Mouse (Mus musculus) spleen, adult 2 months (tissue): ENCODE measurements at regions not wholly inside any gene's neighbourhood (a gene's known extent, or its start where the extent isn't known, plus 50 kb on each side); places are given as distances from the start of the nearest gene placed in this dataset.

ENCODE experiments used
- CTCF ChIP-seq: fragments of 200-500 bp; IDR thresholded peaks from 2 replicates; pipeline ENCODE4 v1.5.1; 2011; ENCODE audit warnings: mild to moderate bottlenecking, inconsistent platforms; ENCODE audit not compliant: insufficient read depth, insufficient read length, insufficient replicate concordance; ENCODE audit errors: extremely low read depth
- POLR2A ChIP-seq: fragments of 200-500 bp; IDR thresholded peaks from 2 replicates; pipeline ENCODE4 v1.6.1; 2011; ENCODE audit warnings: low read depth, low read length, inconsistent platforms

DNA sequence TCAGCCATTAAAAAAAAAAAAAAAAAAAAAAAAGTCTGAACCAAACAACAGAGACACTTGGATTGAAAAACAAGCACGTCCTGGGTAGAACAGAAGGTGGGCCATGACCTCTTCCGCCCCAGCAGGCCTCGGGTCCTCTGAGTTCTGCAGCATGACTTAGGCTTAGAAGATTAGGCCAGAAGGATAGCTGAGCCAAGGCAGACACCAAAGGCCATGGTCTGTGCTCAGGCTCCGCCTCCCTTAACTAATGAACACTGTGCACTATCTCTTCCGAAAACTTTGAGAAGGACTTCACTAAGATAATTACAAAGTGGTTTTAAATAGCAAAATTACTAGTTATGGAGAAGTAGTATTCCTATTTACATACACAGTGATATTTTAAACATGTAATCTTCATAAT, 97.8 kb downstream of the Gm10604 start:
- no peak for TF ChIP-seq POLR2A
- no peak for TF ChIP-seq CTCF
